Mouse (Mus musculus): ENCODE data around the gene Fam126a.
A peak's percentile ranks its signal among the peaks of the same experiment; 100 is the strongest.

Gene Fam126a

DNA sequence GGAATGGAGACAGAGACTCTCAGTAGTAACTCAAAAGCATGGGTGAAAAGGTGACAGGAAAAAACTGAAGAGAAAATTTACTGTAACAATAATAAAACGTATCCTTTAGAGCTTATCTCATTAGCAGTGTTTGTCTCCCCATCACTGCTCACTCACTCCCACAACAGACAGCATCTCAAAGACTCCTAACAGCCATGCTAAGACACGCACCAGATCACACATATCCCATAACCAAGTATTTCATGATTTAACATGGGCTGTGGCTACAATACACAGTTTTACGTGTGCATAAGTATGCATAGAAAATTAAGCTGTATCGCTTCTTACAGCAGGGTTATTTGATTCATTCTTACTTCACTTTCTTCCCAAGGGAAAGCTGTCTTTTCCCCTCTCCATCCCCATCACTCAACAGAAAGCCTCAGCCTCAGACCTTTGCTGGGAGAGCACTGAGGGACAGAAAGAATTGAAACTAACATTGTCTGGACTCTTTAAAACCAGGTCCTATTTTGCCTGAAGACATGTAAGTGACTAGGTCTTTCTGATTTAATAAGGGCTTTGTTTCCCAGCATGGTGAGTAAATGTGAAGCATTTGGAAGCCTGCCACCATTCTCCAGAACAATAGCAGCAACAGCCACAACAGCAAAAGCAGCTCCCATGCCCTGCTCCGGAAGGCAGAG, 37.5 kb downstream of the Fam126a start:
- no peak for DNase-seq (ENCODE audit: low read depth)

DNA sequence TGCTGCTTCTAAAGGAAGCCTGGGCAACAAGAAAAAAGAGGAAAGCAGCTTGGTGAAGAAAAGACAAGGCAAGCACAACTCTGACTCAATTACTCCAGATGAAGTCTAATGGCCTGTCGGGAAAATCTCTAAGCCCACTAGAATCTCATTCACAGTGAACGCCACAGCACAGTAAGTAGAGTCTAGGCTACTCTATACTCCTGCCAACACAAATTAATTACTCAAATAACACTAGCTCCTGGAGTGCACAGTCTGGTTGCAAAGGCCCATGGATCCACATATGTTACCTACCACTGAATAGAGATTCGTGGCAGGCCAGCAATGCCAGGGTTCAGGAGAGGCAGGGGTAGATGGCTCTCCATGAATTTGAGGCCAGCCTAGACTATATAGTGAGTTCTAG, 40.5 kb downstream of the Fam126a start:
- no peak for DNase-seq (ENCODE audit: low read depth)

DNA sequence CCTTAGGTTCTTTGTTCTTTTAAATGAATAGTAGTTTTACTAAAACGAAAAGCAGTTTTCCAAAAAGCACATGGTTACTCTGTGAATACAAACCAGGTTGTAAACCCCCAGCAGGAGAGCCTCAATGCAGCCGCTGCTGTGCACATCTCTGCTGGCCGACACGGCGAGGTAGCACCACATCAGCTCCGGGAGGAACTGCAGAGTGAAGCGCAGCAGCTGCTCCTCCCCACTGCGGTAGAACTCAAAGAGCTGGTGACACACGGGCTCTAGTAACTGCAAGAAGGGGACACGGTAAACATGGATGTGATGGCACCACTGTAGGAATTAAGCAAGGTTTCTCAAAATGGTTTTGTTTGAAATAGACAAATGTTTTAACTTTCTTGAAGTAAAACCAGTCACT, 42.7 kb downstream of the Fam126a start:
- DNase-seq (ENCODE audit: low read depth) = no peak

DNA sequence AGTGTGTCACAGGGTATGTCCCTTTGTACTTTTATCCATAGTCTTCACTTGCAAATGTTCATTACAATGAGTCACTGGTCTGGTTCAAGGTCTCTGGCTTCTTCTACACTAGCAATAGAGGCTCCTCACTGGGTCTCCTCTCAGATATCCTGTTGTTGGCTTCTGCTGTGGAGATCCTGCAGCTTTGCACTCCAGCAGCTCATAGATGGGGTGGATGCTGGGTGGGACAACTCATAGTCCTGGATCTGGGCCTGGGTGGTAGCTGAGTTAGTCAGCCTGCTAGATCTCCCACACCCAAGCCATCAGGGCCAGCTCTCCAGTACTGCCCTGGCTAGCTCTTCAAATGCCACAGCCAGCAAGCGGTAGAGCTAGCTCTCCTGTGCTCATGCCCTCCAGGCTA, 48.4 kb downstream of the Fam126a start:
- no peak for DNase-seq (ENCODE audit: low read depth)

DNA sequence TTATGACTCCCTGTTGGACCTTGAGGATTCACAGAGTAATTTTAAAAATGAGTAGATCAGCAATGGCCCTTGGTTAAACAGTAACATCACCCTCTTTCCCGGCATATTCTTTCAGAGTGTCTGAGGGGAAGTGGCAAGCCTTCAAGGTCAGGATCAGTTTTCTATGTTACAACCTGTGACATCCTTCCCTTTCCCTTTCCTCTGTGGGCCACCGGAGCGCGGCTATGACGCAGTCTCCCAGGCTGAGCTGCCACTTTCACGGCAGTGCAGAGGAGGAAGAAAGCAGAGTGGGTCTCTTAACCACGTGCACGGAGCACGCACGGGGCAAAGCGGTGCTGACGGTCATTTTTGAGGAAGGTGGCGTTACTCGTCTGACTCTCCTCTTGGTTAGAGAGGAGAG, 52.0 kb downstream of the Fam126a start:
- DNase-seq (ENCODE audit: low read depth) = no peak

DNA sequence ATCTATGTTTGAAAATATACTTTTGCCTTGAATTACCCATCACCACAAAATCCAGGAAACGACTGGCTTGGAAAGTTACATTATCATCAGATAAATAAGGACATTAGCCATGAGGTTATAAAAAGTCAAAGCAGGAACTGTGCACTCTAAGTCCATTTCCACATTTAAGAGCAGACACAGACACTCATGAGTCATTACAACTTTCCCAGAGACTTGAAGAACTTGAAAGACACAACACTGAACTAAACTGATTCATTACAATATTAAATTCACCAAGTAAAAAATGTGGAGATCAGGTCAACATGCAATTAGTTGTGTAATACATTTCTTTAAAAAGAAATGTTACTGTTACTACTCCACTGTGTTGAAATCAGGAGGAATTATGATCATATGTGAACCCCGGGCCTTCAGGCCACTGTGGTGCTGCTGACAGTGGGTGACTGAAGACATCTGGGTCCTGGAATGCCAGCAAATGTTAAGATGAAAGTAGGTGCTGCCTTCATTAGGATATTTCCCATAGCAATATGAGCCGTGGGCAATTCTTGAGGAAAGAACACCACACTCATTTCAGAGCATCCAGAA, 55.4 kb downstream of the Fam126a start:
- no peak for DNase-seq (ENCODE audit: low read depth)

DNA sequence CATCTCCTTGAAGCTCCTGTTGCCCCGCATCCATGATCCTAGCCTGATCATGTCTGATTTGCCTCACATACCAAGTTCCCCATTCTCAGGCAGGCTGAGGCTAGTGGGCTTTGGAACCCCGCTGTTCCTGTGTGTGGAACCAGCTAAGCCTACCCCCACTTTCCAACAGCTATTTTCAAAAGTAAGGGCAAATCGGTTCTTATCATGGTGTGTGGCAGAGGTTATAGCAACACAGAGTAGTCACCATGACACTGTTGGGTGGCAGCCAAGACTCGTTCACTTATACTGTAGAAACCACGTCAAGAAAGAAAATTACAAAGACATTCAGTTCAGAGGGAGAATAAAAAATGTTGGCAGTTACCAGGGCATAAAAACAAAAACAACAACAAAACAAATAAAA, 62.8 kb downstream of the Fam126a start:
- DNase-seq (ENCODE audit: low read depth) = no peak

DNA sequence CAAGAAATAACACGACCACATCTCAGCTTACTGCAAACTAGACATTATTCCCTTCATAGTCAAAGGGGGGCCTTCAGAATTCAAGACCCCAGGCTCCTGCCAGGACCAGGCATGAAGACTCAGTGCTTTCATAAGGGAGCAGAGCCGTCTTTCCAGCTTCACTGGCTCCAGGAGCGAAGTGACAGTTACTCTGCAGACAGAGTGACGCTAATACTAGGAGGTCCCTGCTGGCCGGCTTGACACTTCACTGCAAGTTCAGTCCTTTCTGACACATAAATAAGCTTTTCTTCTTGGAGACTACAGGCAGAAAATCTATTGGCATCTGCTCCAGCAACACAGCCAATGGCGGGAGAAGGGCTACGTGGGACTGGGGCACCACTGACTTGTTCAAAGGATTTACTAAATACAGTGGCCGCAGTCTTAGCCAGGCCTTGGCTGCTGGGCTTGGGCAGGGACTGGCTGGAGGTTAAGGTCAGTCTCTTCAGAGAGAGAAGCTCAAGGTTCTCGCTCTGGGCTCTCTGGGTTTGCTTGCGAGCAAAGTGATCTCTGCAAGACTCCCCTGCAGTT, 65.8 kb downstream of the Fam126a start:
- DNase-seq (ENCODE audit: low read depth) = no peak

DNA sequence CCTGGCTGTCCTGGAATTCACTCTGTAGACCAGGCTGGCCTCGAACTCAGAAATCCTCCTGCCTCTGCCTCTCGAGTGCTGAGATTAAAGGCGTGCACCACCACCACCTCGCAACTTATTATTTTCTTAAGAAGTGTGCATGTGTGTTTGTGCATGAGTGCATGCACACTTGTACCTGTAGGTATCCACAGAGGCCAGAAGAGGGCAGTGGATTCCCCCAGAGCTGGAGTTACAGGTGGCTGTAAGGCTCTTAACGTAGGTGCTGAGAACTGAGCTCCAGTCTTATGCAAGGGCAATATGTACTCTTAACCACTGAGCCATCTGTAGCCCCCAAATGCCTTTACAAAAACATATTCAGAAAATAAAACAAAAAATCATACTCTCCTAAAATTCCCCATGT, 77.4 kb downstream of the Fam126a start:
- DNase-seq (ENCODE audit: low read depth) = no peak

DNA sequence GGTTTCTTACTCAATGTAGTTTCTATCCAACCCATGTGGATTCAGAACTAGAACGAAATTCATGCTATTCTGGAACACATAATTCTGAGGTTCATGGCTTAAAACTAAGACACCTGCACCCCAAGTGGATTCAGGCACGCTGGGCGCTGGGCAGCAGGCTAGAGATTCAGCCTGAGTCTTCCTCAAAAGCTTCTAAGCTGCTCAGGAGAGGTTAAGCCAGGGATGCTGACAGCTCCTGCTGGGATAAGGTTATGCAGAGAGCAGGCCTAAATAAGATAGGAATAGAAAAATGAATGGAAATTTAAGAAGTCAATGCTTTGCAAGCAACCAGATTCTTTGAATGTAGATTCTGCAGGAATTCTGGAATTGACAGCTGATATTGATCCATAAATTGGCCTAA, 82.4 kb downstream of the Fam126a start:
- no peak for DNase-seq (ENCODE audit: low read depth)

DNA sequence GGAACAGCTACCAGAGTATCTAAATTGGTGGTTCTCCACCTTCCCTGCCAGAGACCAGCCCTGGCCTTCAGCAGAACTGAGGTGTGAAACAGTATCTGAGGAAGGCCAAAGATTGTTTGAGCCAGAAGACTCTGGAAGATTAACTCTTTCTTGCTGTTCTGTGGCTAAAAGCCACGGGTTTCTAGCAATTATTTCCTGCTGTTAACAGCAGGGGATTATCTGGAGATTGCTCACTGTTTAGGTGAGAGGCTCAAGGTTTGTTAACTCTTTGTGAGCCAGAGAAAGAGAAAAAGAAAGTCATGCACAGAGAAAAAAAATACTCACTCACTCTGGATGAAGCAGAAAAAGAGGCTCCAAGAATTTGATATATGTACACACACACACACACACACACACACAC, 85.4 kb downstream of the Fam126a start:
- no peak for DNase-seq (ENCODE audit: low read depth)

DNA sequence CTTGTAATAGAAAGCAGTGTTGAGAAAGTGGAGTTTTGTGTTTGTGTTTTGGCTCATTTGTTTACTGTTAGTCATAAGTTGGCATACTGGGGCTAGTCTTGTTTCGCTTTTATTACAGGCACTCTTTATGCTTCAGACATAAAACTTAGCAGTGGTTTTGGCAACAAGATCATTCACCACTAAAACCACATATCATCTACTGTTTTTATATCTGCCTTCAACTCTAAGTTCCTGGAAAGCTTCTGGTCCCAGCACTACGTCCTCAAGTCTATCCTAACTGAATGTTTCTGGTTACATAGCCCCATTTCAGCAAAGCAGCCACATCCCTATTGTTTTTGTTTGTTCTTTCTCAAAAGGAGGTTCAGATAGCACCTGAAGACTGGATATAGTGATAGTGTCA, 87.0 kb downstream of the Fam126a start:
- DNase-seq (ENCODE audit: low read depth) = no peak

DNA sequence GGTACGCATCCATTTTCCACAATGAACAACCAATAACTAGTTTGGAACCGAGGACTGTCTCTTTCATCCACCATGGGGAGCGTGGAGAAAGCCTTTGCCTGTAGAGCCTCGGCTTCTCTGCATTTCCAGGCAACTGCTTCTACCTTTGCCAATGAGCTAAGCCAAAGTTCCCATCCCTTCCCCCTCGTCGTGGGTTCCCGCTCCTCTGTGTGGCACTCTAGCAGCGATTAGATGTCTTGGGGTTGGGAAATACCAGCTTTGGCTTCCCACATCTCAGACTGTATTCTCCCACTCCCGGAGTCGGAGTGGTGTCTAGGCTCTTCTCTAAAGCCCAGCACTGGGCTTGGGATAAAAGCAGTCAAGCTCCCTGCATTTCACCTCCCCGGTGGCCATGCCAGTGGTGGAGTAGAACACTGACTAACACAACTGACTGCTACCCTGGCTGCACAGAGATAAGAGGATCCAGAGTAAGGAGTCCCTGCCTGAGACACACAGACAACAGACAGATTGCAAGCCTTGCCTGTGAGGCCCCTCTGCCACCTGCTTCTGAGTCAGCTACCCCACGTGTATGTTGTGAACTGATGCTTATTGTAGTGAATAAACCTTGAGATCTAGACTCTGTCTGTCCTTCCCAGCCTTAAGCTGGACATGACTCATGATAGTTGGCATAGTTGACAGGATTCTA, 106.9 kb downstream of the Fam126a start:
- DNase-seq (ENCODE audit: low read depth) = peak; percentile 84

DNA sequence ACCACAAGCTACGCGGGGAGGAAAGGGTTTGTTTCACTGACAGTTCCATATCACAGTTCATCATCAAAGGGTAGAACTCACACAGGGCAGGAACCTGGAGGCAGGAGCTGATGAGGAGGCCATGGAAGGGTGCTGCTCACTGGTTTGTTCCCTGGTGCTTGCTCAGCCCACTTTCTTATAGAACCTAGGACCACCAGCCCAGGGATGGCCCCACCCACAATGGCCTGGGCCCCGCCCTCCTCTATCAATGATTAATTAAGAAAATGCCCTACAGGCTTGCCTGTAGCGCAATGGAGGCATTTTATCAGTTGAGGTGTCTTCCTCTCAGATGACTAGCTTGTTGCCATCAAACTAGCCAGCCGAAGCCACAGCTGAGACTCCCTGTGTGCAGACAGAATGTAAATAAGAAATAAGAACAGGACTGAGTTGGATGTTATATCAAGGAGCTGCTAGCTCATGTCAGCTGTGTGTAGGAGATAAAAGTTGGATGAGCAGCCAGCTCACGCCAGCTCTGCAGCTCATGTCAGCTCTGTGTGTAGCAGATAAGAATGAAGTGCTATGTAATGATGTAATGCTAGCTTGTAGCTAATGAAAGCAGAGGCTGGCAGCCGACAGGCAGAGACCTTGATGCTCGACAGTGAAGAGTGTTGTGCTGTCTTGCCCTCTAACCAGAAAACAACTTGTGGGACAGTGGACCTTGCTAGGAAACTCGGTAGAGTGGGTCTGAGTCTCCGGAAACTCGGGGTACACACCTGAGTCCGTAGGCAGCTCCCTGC, 107.8 kb downstream of the Fam126a start:
- DNase-seq (ENCODE audit: low read depth) = peak; percentile 81

DNA sequence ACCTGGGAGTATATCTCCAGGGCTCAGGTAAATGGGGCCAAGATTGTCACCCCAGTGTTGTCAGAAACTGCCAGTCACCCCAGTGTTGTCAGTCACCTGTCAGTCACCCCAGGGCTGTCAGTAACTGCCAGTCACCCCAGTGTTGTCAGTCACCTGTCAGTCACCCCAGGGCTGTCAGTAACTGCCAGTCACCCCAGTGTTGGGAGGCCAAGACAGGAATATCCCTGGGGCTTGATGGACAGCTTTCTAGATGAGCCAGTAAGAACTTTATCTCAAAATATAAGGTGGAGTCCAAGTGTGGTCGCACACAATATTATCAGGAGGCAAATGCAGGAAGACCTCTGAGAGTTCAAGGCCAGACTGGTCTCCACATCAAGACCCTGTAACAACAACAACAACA, 109.2 kb downstream of the Fam126a start:
- DNase-seq (ENCODE audit: low read depth) = no peak

DNA sequence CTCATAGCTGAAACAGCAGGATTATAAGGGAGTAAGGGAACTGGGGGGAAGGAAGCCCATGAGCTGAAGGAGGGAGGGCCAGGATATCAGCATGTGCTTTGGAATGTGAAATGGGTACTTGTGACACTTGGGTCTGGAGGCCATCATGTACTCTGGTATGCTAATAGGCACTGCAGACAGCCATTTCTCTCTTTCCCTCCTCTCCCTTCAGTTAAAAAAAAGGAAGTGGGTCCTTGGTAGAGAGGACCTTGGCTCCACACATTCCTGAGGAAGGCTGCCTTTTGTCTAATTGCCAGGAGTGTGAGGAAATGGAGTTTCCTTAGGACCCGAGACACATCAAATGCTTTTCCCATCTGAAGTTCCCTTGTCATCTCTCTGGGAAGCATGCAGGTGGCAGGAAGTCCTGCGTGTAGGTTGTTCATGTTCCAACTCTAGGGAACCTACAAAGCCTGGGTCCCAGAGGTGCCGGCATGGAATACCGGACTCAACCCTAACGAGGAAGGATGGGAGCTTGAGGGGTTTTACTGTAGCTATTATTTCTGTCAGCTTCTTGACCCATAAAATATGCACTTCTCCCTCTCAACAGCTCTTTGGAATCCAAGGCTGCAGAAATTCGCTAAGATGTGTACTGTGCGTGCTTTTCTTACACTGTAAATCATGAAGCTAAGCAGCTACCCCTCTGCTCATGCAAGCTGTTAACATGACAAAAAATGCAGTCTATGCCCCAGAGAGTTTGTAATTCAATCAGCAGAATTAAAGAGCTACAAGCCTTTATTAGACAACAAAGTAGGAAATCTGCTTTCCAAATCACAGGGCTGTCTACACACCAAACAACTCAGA, 110.4 kb downstream of the Fam126a start:
- no peak for DNase-seq (ENCODE audit: low read depth)

DNA sequence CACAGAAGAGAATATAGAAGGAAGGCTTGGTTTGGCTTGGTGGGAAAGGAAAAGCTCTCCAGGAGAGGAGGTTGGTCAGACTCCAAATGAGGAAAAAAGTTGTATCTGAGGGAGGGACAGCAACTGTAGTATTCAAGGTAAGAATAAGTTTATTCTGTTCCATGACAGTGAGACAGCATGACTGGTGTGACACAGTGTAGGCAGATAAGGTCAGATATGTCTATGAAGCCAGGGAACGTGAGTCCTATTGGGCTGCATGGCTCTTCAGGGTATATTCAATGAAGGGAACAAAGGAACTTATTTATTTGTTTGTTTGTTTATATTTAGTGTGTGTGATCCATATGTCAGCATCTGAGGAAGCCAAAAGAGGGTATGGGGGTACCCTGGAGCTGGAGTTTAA, 113.2 kb downstream of the Fam126a start:
- DNase-seq (ENCODE audit: low read depth) = no peak

DNA sequence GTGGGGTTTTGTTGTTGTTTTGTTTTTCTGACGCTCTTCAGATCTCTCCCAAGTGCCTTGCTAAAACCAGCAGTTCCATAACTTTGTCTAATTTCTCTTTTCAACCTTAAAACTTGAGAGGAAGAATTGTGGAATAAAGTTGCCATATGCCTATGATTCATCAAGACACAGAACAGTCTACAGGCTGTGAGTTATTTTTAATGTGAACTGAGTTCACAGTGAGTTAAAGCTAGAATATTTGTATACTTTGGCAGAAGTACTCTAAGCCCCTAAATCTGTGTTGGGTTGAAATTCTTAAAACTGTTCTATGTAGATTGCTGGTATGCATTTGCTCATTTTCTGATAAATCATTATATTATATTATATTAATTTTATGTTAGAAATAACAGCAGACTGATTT, 118.9 kb downstream of the Fam126a start:
- DNase-seq (ENCODE audit: low read depth) = no peak

DNA sequence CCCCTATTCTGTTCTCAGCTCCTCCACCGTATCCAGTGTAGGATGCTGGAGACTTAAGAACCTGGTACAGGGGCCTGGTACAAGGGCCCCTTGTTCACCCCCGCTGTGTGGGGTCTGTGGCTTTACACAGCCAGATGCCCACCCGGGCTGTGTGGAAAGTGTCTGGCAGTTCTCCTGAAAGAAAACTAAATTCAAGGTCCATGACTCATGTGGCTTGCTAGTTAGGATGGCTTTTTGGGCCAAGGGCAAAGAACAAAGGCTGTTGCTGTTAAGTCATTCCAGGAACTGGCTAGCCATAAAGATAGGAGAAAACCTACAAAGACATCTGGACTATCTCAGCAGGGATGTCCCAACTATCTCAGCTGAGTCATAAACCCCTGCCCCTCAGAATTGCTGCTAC, 121.2 kb downstream of the Fam126a start:
- no peak for DNase-seq (ENCODE audit: low read depth)

DNA sequence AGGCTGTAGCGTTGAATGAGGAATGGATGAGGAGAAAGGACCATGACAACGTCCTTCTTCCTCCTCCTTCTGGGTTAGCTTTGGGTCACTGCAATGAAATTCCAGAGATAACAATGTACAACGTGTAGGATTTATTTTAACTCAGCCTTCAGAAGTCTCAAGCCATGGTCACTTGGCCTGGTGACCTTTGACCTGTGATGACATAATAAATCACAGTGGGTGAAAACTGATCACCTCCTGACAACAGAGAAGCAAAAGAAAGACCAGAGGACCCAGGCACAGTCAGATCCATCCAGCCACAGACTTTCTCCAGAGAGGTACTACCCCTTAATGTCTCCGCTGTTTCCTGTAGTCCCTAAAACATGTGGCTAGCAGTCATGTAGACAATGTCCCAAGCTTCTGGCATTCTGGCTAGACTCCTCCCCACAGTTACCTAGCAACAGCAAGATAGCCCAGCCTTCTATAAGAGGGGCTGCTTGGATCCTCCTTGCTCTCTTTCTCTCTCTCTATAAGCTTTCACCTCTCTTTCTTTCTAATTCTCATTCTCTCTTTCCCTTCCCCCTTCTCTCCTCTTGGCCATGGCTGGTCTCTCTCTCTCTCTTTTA, 121.9 kb downstream of the Fam126a start:
- DNase-seq (ENCODE audit: low read depth) = no peak

DNA sequence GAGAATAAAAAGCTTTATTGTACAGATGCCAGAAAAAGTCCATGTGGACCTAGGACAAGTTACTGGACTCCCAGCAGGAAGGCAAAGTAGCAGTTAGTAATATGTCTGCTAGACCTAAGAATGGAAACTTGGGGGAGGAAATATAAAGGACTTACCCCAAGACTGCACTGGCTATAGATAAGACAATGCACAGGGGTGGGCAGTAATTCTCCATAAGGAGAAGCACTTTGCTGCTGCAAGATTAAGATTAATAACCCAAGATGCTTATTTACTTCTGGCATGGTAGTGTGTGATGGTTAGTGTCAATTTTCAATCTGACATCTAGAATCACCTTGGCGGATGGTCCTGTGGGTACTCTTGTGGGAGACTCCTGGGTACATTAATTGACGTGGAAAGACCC, 128.3 kb downstream of the Fam126a start:
- no peak for DNase-seq (ENCODE audit: low read depth)

Data from c-Kit-positive CD71-positive TER-119-negative erythroid progenitor cells, embryonic 14.5 days (primary cell).